Mouse (Mus musculus): Measurements from ENCODE around the gene Clic4.
"Not testable (repeated sequence)": the region's sequence is repeated elsewhere in the genome, so short reads cannot be mapped to it uniquely, and the experiment has no call there.

Clic4 gene

GRCm38 (mm10) chr4:135184277-135184676 is 88.3 kb downstream of the Clic4 start:
- DNase-seq (ENCODE audit: low read depth): not testable (repeated sequence)

DNA sequence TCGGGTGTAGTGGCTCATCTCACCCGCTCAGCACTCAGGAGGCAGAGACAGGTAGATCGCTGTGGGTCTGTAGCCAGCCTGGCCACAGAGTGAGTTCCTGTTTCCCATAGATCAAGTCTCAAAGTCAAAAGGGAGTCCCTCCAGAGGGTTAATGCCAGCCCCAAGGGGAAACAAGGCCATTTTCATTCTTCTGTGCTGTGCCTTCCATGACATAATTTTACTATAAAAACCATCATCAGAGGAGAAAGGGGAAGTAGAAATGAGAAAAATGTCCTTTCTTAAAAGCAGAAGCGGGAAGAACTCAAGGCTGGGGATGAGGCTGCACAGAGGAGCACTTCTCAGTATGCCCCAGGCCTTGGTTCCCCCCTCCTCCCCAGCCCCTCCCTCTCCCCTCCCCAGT is 90.8 kb downstream of the Clic4 start:
- DNase-seq (ENCODE audit: low read depth): peak; percentile 52

- DNase-seq (ENCODE audit: low read depth): peak; percentile 65
Observed at GRCm38 (mm10) chr4:135179077-135179481, 93.5 kb downstream of the Clic4 start.

GRCm38 (mm10) chr4:135177568-135177967 is 95.0 kb downstream of the Clic4 start:
- DNase-seq (ENCODE audit: low read depth): no peak

DNA sequence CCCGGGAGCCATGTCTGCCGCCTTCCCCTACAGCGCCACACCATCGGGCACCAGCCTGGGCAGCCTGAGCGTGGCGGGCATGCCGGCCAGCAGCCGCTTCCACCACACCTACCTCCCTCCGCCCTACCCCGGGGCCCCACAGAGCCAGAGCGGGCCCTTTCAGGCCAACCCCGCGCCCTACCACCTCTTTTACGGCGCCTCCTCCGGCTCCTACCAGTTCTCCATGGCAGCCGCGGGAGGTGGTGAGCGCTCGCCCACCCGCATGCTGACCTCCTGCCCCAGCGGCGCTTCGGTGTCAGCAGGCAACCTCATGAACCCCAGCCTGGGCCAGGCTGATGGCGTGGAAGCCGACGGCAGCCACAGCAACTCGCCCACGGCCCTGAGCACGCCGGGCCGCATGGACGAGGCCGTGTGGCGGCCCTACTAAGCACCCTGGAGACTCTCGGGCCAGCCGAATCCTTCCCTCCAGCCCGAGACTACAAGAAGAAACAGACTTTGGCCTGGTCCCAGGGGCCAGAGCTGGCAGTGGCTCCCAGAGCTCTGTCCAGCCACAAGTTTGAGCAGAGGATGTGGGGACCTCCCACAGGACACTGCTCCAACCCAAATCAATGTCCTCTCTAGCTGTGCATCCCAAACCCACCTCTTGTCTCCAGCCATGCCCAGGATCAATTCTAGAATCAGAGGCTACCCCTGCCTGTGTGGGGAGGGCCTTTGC is 97.1 kb downstream of the Clic4 start:
- no peak for DNase-seq (ENCODE audit: low read depth)

- no peak for DNase-seq (ENCODE audit: low read depth)
Observed at GRCm38 (mm10) chr4:135171304-135171875, 101.2 kb downstream of the Clic4 start.

- no peak for DNase-seq (ENCODE audit: low read depth)
Observed at GRCm38 (mm10) chr4:135169501-135169900, 103.1 kb downstream of the Clic4 start.

DNA sequence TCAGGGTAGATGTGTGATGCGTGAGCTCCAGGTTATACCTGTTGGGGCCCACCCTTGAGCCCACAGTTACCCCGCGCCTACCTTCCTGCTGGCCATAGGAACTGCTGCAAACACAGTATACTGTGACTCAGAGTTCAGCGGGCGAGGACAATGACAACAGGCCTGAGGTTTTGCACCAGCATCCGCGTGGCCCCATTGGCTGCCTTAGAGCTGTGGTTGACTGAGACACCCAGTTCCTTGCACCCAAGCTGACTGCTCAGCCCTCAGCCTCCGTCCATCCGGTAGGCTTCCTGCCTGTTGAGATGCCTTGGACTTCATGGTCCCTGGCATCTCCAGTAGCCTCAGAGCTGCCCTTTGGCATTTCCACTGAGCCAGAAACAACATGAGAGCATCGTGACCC is 103.5 kb downstream of the Clic4 start:
- DNase-seq (ENCODE audit: low read depth): peak; percentile 66

DNA sequence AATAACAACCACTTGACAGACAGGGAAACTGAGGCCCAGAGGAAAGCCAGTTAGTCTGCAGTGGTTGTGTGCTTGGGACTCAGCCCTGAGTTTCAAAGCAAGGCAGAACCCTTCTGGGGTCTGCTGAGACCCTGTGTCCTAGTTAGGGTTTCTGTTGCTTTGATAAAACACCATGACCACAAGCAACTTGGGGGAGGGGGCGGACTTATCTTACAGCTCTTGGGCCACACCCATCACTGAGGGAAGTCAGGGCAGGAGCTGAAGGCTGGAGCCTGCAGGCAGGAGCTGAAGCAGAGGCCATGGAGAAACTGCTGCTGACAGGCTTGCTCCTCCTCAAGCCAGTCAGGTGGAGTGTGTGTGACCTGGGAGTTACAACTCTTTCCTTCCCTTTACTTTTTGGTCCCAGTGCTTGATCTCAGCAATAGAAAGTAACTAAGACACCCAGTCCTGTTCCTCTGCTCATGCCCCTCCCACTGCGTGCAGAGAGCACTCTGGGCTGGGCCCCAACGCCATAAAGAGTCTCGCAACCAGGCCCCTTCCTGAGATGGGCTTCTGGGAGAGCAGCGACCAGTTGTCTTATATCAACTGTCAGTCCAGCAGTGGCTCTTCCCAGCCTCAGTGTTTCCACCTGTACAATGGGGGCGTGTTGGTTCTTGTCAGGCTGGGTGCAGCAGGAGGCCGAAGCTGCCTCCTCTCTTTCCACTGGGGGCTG is 104.6 kb downstream of the Clic4 start:
- DNase-seq (ENCODE audit: low read depth): peak; percentile 36

GRCm38 (mm10) chr4:135166413-135167225 is 106.0 kb downstream of the Clic4 start:
- DNase-seq (ENCODE audit: low read depth): no peak

GRCm38 (mm10) chr4:135165761-135166160 is 106.9 kb downstream of the Clic4 start:
- DNase-seq (ENCODE audit: low read depth): no peak

Measured in 416B (cell line).